Mouse (Mus musculus): ENCODE measurements around the gene Cebpg. TPM values are rescaled to one million over a fixed set of nuclear protein-coding genes. Genes with fewer than 3 reads are reported as not detected.

The Cebpg gene
- polyA plus RNA-seq, 1 experiment: 25.1 TPM

GRCm38 (mm10) chr7:35058329-35058728 lies 2.0 kb upstream of the Cebpg start:
- H3K4me1 ChIP-seq (ENCODE audit: control insufficient read depth, insufficient read depth, low read length): no peaks in the 10 kb centered on the region
- TF ChIP-seq CTCF (IDR thresholded peaks at IDR 0.05; ENCODE audit: borderline replicate concordance, insufficient read depth, low read depth, low read length) (no peak), POLR2A (IDR thresholded peaks at IDR 0.05; ENCODE audit: borderline replicate concordance, insufficient read depth, low read length) (no peak)
- no peak overlapping the region for H3K27ac ChIP-seq (ENCODE audit: insufficient read depth, low read length)
- WGBS: 84% methylated on average over 1 of the region's 1 CpGs
- no peak overlapping the region for H3K4me3 ChIP-seq (replicated peaks; ENCODE audit: insufficient read depth, low read depth, low read length)
- H3K27me3 ChIP-seq (ENCODE audit: control insufficient read depth, insufficient read depth, low read length): no peaks in the 10 kb centered on the region
- no peak for DNase-seq

- H3K27ac ChIP-seq (ENCODE audit: insufficient read depth, low read length): no peak overlapping the region
- no peak for TF ChIP-seq CTCF (IDR thresholded peaks at IDR 0.05; ENCODE audit: borderline replicate concordance, insufficient read depth, low read depth, low read length)
- TF ChIP-seq POLR2A (IDR thresholded peaks at IDR 0.05; ENCODE audit: borderline replicate concordance, insufficient read depth, low read length): no peak
- no peak for DNase-seq
- 95% methylated on average over 4 of the region's 4 CpGs for WGBS
- no peak overlapping the region for H3K4me3 ChIP-seq (replicated peaks; ENCODE audit: insufficient read depth, low read depth, low read length)
- no peaks in the 10 kb centered on the region for H3K4me1 ChIP-seq (ENCODE audit: control insufficient read depth, insufficient read depth, low read length)
- no peaks in the 10 kb centered on the region for H3K27me3 ChIP-seq (ENCODE audit: control insufficient read depth, insufficient read depth, low read length)
Observed at GRCm38 (mm10) chr7:35057569-35057968, 1.2 kb upstream of the Cebpg start.

DNA sequence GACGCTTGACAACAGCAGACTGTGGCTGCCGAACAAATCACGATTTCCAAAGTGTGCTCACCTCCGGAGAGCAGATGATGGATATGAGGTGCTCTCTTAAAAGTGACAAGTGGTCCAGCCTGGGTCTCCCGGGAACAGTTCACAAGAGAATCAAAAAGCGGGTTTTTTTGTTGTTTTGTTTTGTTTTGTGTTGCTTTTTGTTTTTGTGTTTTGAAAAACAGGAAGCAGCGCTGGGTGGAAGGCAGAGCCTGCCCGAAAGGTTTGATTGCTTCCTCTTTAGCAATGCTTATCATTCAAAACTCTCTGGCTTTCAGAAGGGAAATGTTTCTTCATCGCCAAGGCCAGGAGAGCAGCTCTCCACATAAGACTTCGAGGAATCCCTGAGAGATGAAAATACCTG lies 626 bp upstream of the Cebpg start:
- TF ChIP-seq POLR2A (IDR thresholded peaks at IDR 0.05; ENCODE audit: borderline replicate concordance, insufficient read depth, low read length): no peak
- TF ChIP-seq CTCF (IDR thresholded peaks at IDR 0.05; ENCODE audit: borderline replicate concordance, insufficient read depth, low read depth, low read length): no peak
- no peak for DNase-seq
- WGBS: 24% methylated on average over 10 of the region's 10 CpGs

GRCm38 (mm10) chr7:35055619-35056435 lies 546 bp downstream of the Cebpg start:
- WGBS: under 1% methylated on average over 74 of the region's 77 CpGs
- no peak for TF ChIP-seq POLR2A (IDR thresholded peaks at IDR 0.05; ENCODE audit: borderline replicate concordance, insufficient read depth, low read length)
- no peak for TF ChIP-seq CTCF (IDR thresholded peaks at IDR 0.05; ENCODE audit: borderline replicate concordance, insufficient read depth, low read depth, low read length)
- no peaks in the 10 kb centered on the region for H3K4me1 ChIP-seq (ENCODE audit: control insufficient read depth, insufficient read depth, low read length)
- H3K27me3 ChIP-seq (ENCODE audit: control insufficient read depth, insufficient read depth, low read length): no peaks in the 10 kb centered on the region
- H3K4me3 ChIP-seq (replicated peaks; ENCODE audit: insufficient read depth, low read depth, low read length): peak overlapping the region; percentile 89
- peak in 1 of 2 experiments; percentile 74 for DNase-seq
- H3K27ac ChIP-seq (ENCODE audit: insufficient read depth, low read length): peak overlapping the region; percentile 84

More for the DNA sequence above, 626 bp upstream of the Cebpg start:
- peak overlapping the region; percentile 56 for H3K4me3 ChIP-seq (replicated peaks; ENCODE audit: insufficient read depth, low read depth, low read length)
- no peaks in the 10 kb centered on the region for H3K4me1 ChIP-seq (ENCODE audit: control insufficient read depth, insufficient read depth, low read length)
- no peaks in the 10 kb centered on the region for H3K27me3 ChIP-seq (ENCODE audit: control insufficient read depth, insufficient read depth, low read length)
- no peak overlapping the region for H3K27ac ChIP-seq (ENCODE audit: insufficient read depth, low read length)

DNA sequence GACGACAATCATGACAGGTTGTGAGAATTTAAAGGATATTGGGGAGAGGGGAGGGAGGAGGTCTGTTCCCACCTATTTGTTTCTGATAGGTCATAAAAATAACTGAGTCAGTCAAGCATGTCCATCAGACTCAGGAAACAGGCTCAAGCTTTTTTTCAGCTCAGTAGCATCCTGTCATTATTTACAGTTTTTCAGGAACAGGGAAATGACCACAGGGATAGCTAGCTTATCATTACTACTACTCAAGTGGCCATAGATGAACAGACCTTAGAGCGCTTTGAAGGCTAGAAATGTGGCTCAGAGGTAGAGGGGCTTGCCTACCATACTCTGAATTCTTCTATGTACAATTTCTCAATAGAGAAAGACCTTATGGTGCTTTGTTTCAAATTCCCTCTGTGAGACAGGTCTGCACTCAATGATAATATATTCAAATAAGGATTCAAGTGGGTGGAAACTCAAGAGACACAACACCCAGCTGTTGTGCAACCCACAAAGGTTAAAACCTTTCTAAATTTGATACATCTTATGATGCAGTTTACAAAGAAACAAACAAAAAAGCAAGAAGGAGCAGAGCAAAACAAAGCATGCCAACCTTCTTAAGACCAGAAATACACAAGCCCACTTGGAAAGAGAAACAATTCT lies 1.3 kb downstream of the Cebpg start:
- no peak for DNase-seq
- 50% methylated on average over 2 of the region's 2 CpGs for WGBS
- H3K27ac ChIP-seq (ENCODE audit: insufficient read depth, low read length): peak overlapping the region; percentile 84; the same call in 1 of the 2 replicates

GRCm38 (mm10) chr7:35054286-35054685 lies 2.1 kb downstream of the Cebpg start:
- DNase-seq: no peak
- Histone ChIP-seq H3K27ac (ENCODE audit: insufficient read depth, low read length) (no peak overlapping the region), H3K4me3 (replicated peaks; ENCODE audit: insufficient read depth, low read depth, low read length) (no peak overlapping the region), H3K27me3 (ENCODE audit: control insufficient read depth, insufficient read depth, low read length) (no peaks in the 10 kb centered on the region), H3K4me1 (ENCODE audit: control insufficient read depth, insufficient read depth, low read length) (peaks cover 3% of the 10 kb centered on the region)
- WGBS: 29% methylated on average over 1 of the region's 1 CpGs
- TF ChIP-seq CTCF (IDR thresholded peaks at IDR 0.05; ENCODE audit: borderline replicate concordance, insufficient read depth, low read depth, low read length) (no peak), POLR2A (IDR thresholded peaks at IDR 0.05; ENCODE audit: borderline replicate concordance, insufficient read depth, low read length) (no peak)

More for the DNA sequence above, 1.3 kb downstream of the Cebpg start:
- Histone ChIP-seq H3K4me1 (ENCODE audit: control insufficient read depth, insufficient read depth, low read length) (peaks cover 3% of the 10 kb centered on the region), H3K4me3 (replicated peaks; ENCODE audit: insufficient read depth, low read depth, low read length) (peak overlapping the region; percentile 89), H3K27me3 (ENCODE audit: control insufficient read depth, insufficient read depth, low read length) (no peaks in the 10 kb centered on the region)
- TF ChIP-seq CTCF (IDR thresholded peaks at IDR 0.05; ENCODE audit: borderline replicate concordance, insufficient read depth, low read depth, low read length) (no peak), POLR2A (IDR thresholded peaks at IDR 0.05; ENCODE audit: borderline replicate concordance, insufficient read depth, low read length) (no peak)

- Histone ChIP-seq H3K27me3 (ENCODE audit: control insufficient read depth, insufficient read depth, low read length) (no peaks in the 10 kb centered on the region), H3K4me1 (ENCODE audit: control insufficient read depth, insufficient read depth, low read length) (peaks cover 3% of the 10 kb centered on the region), H3K27ac (ENCODE audit: insufficient read depth, low read length) (no peak overlapping the region), H3K4me3 (replicated peaks; ENCODE audit: insufficient read depth, low read depth, low read length) (no peak overlapping the region)
- no peak for TF ChIP-seq CTCF (IDR thresholded peaks at IDR 0.05; ENCODE audit: borderline replicate concordance, insufficient read depth, low read depth, low read length)
- TF ChIP-seq POLR2A (IDR thresholded peaks at IDR 0.05; ENCODE audit: borderline replicate concordance, insufficient read depth, low read length): no peak
- WGBS: 63% methylated on average over 3 of the region's 3 CpGs
- no peak for DNase-seq
Observed at GRCm38 (mm10) chr7:35053161-35053560, 3.2 kb downstream of the Cebpg start.
